ENCODE assay signal across 8 mouse cellular contexts in the genomic region with DNA sequence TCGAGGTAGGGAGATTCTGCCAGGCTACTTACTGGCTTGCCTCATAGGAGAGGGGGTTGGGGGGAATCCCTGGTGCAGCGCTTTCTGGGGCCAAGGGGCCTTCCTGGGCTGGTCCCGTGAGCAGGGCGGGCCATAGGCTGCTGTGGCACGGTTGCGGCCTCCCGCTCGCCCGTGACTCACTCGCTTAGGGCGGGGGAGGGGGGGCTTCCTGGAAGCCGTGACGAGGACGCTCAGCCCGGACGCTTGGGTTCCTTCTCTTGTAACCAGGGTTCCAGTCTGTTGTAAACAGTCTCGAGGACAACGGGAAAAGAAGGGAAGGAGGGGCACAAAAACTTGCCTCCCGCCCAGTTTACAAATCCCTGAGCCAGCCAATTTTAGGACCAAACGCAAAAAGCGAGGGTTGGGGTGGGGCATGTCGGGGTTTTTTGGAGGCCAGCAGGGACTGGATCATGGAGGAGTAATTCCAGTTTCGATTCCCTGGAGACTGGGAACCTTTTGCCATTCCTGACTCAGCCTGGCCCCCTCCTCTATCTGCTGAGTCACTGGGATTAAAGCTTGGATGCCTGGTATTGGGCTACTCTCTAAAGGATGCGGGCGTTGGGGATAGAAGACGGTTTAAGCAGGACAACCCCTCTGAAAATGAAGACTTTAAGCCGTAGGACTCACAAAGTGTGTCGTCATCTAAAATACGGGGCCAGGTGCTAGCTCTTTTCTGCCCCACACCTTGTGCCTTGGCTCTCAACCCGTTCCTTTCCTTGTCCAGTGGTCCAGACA. TPM values are rescaled to one million over a fixed set of nuclear protein-coding genes. Genes with fewer than 3 reads are reported as not detected.
DNase-seq lines count a peak whose midpoint lies in the region; ATAC-seq and TF ChIP-seq lines count a peak whose summit lies in the region.

No protein-coding gene starts in this region.

- peak overlapping the region; percentile 36 for H3K4me3 ChIP-seq in left cerebral cortex, adult 2 months
- H3K4me3 ChIP-seq in limb, embryonic 11.5 days (ENCODE audit: low read depth, low read length) = peak overlapping the region; percentile 16
- H3K4me3 ChIP-seq in midbrain, embryonic 12.5 days = peak overlapping the region; percentile 25
- H3K4me3 ChIP-seq in stomach, embryonic 14.5 days (ENCODE audit: low read depth, low read length) = peak overlapping the region; percentile 17

- peak overlapping the region; percentile 91 for H3K27ac ChIP-seq in left cerebral cortex, adult 2 months
- H3K27ac ChIP-seq in limb, embryonic 11.5 days (replicated peaks; ENCODE audit: low read depth, low read length) = peak overlapping the region; percentile 95
- H3K27ac ChIP-seq in midbrain, embryonic 12.5 days (replicated peaks) = peak overlapping the region; percentile 68
- H3K27ac ChIP-seq in stomach, embryonic 14.5 days (ENCODE audit: low read length) = peak overlapping the region; percentile 96

- peak overlapping the region; percentile 58; the same call in 1 of the 2 replicates for H3K9ac ChIP-seq in limb, embryonic 11.5 days (ENCODE audit: low read length)
- peak overlapping the region; percentile 38 for H3K9ac ChIP-seq in midbrain, embryonic 12.5 days (replicated peaks)
- peak overlapping the region; percentile 38 for H3K9ac ChIP-seq in stomach, embryonic 14.5 days (replicated peaks; ENCODE audit: low read depth, low read length)

- ATAC-seq in limb, embryonic 11.5 days (ENCODE audit: insufficient number of reproducible peaks, low FRiP score, low TSS enrichment, low read depth) = 0 out of 2 replicates have a peak, but pooled peaks have one; percentile 17
- no peak for ATAC-seq in midbrain, embryonic 12.5 days (ENCODE audit: low FRiP score, low read depth)
- ATAC-seq in stomach, embryonic 14.5 days (ENCODE audit: insufficient number of reproducible peaks, insufficient read depth, low FRiP score, low read depth) = peak; percentile 21; the same call in 1 of the 2 replicates

- H3K4me2 ChIP-seq in limb, embryonic 11.5 days (ENCODE audit: low read depth, severe bottlenecking) = peak overlapping the region; percentile 50
- peak overlapping the region; percentile 46 for H3K4me2 ChIP-seq in midbrain, embryonic 12.5 days (replicated peaks)
- peak overlapping the region; percentile 43 for H3K4me2 ChIP-seq in stomach, embryonic 14.5 days (replicated peaks; ENCODE audit: low read depth, low read length)

- H3K4me1 ChIP-seq in limb, embryonic 11.5 days (ENCODE audit: control insufficient read depth, insufficient read depth, low read length) = peaks cover 48% of the 10 kb centered on the region
- peaks cover 58% of the 10 kb centered on the region for H3K4me1 ChIP-seq in midbrain, embryonic 12.5 days
- H3K4me1 ChIP-seq in stomach, embryonic 14.5 days (ENCODE audit: control insufficient read depth, insufficient read depth, low read length) = peaks cover 41% of the 10 kb centered on the region

- intact Hi-C loops in left cerebral cortex, adult 2 months (cut with DNase I) = no loop called here
- intact Hi-C loops in left cerebral cortex, postnatal 14 days (cut with DNase I) = no loop called here
- intact Hi-C loops in heart, postnatal 25 days (cut with DNase I) = no loop called here

- H3K9me3 ChIP-seq in limb, embryonic 11.5 days (ENCODE audit: control insufficient read depth, low read length) = no peaks in the 10 kb centered on the region
- H3K9me3 ChIP-seq in midbrain, embryonic 12.5 days = no peaks in the 10 kb centered on the region
- H3K9me3 ChIP-seq in stomach, embryonic 14.5 days (ENCODE audit: control insufficient read depth, low read depth, low read length) = no peaks in the 10 kb centered on the region

- no peak for DNase-seq in left cerebral cortex, adult 2 months (ENCODE audit: extremely low spot score in 1 of 2, low spot score in 2 of 2)
- DNase-seq in left cerebral cortex, postnatal 14 days (ENCODE audit: low spot score in 2 of 2) = no peak
- peak; percentile 95 for DNase-seq in fibroblast of lung, adult 2 months (ENCODE audit: low read depth)
- peak; percentile 88 for DNase-seq in heart, postnatal 25 days (ENCODE audit: low spot score)
- peak; percentile 63 for DNase-seq in limb, embryonic 11.5 days (ENCODE audit: low spot score)
- DNase-seq in cerebellum, adult 11-12 months = no peak

- H3K36me3 ChIP-seq in limb, embryonic 11.5 days (ENCODE audit: control insufficient read depth, insufficient read depth, low read length) = peaks cover 3% of the 10 kb centered on the region; the same call in 1 of the 2 replicates
- peaks cover 11% of the 10 kb centered on the region for H3K36me3 ChIP-seq in midbrain, embryonic 12.5 days
- peaks cover 11% of the 10 kb centered on the region; the same call in 1 of the 2 replicates for H3K36me3 ChIP-seq in stomach, embryonic 14.5 days (ENCODE audit: control insufficient read depth, insufficient read depth, low read length)

- no peaks in the 10 kb centered on the region for H3K27me3 ChIP-seq in limb, embryonic 11.5 days (ENCODE audit: control insufficient read depth, insufficient read depth, low read length)
- peaks cover 23% of the 10 kb centered on the region for H3K27me3 ChIP-seq in midbrain, embryonic 12.5 days
- no peaks in the 10 kb centered on the region for H3K27me3 ChIP-seq in stomach, embryonic 14.5 days (ENCODE audit: control insufficient read depth, insufficient read depth, low read length)

- WGBS in limb, embryonic 11.5 days = 5% methylated on average over 30 of the region's 30 CpGs
- 4% methylated on average over 30 of the region's 30 CpGs for WGBS in midbrain, embryonic 12.5 days
- 3% methylated on average over 30 of the region's 30 CpGs for WGBS in stomach, embryonic 14.5 days

- no peak for TF ChIP-seq CTCF in left cerebral cortex, adult 2 months (IDR thresholded peaks at IDR 0.05)

RNA-seq across cellular contexts. Expression of gene Zfp36, which starts 1.2 kb away (rescaled TPM):
- total RNA-seq in left cerebral cortex, adult 2 months (2021) = 1 to 10 TPM; 2.3 to 2.8 TPM
- total RNA-seq in left cerebral cortex, postnatal 14 days (2021) = 1 to 10 TPM; 1.5 to 3.3 TPM
- 10 to 100 TPM; 14.1 to 18.0 TPM for total RNA-seq in heart, postnatal 25 days (2021)
- 5.6 and 6.1 TPM in 2 replicates for polyA plus RNA-seq in limb, embryonic 11.5 days (2014; fragmentation: Nextera tagmentation; extraction: Ambion mirVana)
- polyA plus RNA-seq in midbrain, embryonic 12.5 days (2016; fragmentation: Nextera tagmentation; extraction: Ambion mirVana) = 4.9 and 5.4 TPM in 2 replicates
- polyA plus RNA-seq in stomach, embryonic 14.5 days (2014; fragmentation: Nextera tagmentation; extraction: Ambion mirVana) = 15.5 and 17.6 TPM in 2 replicates

RNA-seq across cellular contexts. Expression of gene Plekhg2, which starts 8.8 kb away (rescaled TPM):
- 1 to 10 TPM; 7.1 to 7.7 TPM for total RNA-seq in left cerebral cortex, adult 2 months (2021)
- total RNA-seq in left cerebral cortex, postnatal 14 days (2021) = 10 to 100 TPM; 10.1 to 10.3 TPM
- 10 to 100 TPM; 13.1 to 20.4 TPM for total RNA-seq in heart, postnatal 25 days (2021)
- polyA plus RNA-seq in limb, embryonic 11.5 days (2014; fragmentation: Nextera tagmentation; extraction: Ambion mirVana) = 73.2 and 79.6 TPM in 2 replicates
- 71.6 and 78.6 TPM in 2 replicates for polyA plus RNA-seq in midbrain, embryonic 12.5 days (2016; fragmentation: Nextera tagmentation; extraction: Ambion mirVana)
- polyA plus RNA-seq in stomach, embryonic 14.5 days (2014; fragmentation: Nextera tagmentation; extraction: Ambion mirVana) = 63.4 and 70.7 TPM in 2 replicates

RNA-seq across cellular contexts. Expression of gene Med29, which starts 11.3 kb away (rescaled TPM):
- total RNA-seq in left cerebral cortex, adult 2 months (2021) = 10 to 100 TPM; 18.1 to 18.8 TPM
- total RNA-seq in left cerebral cortex, postnatal 14 days (2021) = 10 to 100 TPM; 18.0 to 19.8 TPM
- total RNA-seq in heart, postnatal 25 days (2021) = 10 to 100 TPM; 18.2 to 20.9 TPM
- 51.5 and 53.5 TPM in 2 replicates for polyA plus RNA-seq in limb, embryonic 11.5 days (2014; fragmentation: Nextera tagmentation; extraction: Ambion mirVana)
- 45.3 and 46.9 TPM in 2 replicates for polyA plus RNA-seq in midbrain, embryonic 12.5 days (2016; fragmentation: Nextera tagmentation; extraction: Ambion mirVana)
- 47.1 and 51.1 TPM in 2 replicates for polyA plus RNA-seq in stomach, embryonic 14.5 days (2014; fragmentation: Nextera tagmentation; extraction: Ambion mirVana)

RNA-seq across cellular contexts. Expression of gene Paf1, which starts 11.5 kb away (rescaled TPM):
- 10 to 100 TPM; 65.7 to 66.8 TPM for total RNA-seq in left cerebral cortex, adult 2 months (2021)
- total RNA-seq in left cerebral cortex, postnatal 14 days (2021) = 10 to 100 TPM; 59.9 to 60.0 TPM
- total RNA-seq in heart, postnatal 25 days (2021) = 10 to 100 TPM; 40.6 to 44.3 TPM
- polyA plus RNA-seq in limb, embryonic 11.5 days (2014; fragmentation: Nextera tagmentation; extraction: Ambion mirVana) = 83.5 and 94.9 TPM in 2 replicates
- 83.2 and 86.0 TPM in 2 replicates for polyA plus RNA-seq in midbrain, embryonic 12.5 days (2016; fragmentation: Nextera tagmentation; extraction: Ambion mirVana)
- 67.3 and 73.2 TPM in 2 replicates for polyA plus RNA-seq in stomach, embryonic 14.5 days (2014; fragmentation: Nextera tagmentation; extraction: Ambion mirVana)

RNA-seq across cellular contexts. Expression of gene Rps16, which starts 30.8 kb away (rescaled TPM):
- total RNA-seq in left cerebral cortex, adult 2 months (2021) = 100 to 1,000 TPM; 440 to 450 TPM
- total RNA-seq in left cerebral cortex, postnatal 14 days (2021) = 100 to 1,000 TPM; 481 to 507 TPM
- 100 to 1,000 TPM; 489 to 520 TPM for total RNA-seq in heart, postnatal 25 days (2021)
- polyA plus RNA-seq in limb, embryonic 11.5 days (2014; fragmentation: Nextera tagmentation; extraction: Ambion mirVana) = 1,100 and 1,120 TPM in 2 replicates
- 544 and 582 TPM in 2 replicates for polyA plus RNA-seq in midbrain, embryonic 12.5 days (2016; fragmentation: Nextera tagmentation; extraction: Ambion mirVana)
- 1,258 and 1,269 TPM in 2 replicates for polyA plus RNA-seq in stomach, embryonic 14.5 days (2014; fragmentation: Nextera tagmentation; extraction: Ambion mirVana)

Comparison
In these comparisons a context has a peak if more than half of its experiments do, and no peak if none do; other contexts are left out.
1. DNase-seq: peak in fibroblast of lung, adult 2 months (single experiment), heart, postnatal 25 days (single experiment) and limb, embryonic 11.5 days (single experiment); none in left cerebral cortex, adult 2 months (0 of 2), left cerebral cortex, postnatal 14 days (0 of 2) and cerebellum, adult 11-12 months (single experiment).
2. Peak in every context shown above with its lines, with median percentiles within 50 percentile points of each other: H3K27ac ChIP-seq, H3K4me3 ChIP-seq, H3K4me2 ChIP-seq and H3K9ac ChIP-seq.